14 mouse cellular contexts compared by ENCODE assay signal in the genomic region with DNA sequence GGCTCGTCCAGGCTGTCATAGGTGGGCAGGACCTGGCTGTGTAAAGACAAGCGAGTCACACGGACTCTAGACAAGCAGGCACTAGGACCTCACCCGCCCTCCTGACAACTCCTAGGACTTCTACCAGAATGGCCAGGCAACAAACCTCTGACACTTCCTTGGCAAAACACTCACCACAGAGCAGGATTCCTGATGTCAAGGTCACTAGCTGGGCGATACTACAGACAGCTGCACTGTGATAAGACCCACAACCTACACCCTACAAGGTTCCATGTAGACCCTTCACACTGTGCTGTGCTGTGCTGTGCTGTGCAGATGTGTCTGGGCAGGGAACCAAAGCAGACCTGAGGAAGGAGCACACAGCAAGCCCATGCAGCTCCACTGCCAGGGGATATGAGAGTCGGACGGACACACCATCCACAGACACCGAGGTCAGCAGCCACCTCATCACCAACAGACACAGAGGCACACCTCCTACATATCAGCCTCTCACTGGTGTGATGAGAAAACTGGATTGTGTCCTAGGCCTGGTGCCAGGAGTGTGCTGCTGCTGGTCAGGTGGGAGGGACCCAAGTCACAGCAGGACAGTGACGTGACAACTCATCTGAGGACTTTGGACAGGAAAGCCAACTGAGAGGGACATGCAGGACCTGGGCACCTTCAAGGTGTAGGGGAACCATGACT. TPM values are rescaled to one million over a fixed set of nuclear protein-coding genes. Genes with fewer than 3 reads are reported as not detected.
DNase-seq lines count a peak whose midpoint lies in the region; ATAC-seq lines count a peak whose summit lies in the region.
"Had no signal": no experiment of that assay in that cellular context is flagged by ENCODE, and none has a peak within 500 bp of the region (broad histone marks: within the 10 kb centered on the region; RNA-seq: fewer than 3 reads in every experiment).

No protein-coding gene starts in this region.

- peaks cover 60% of the 10 kb centered on the region for H3K4me1 ChIP-seq in heart, embryonic 15.5 days (replicated peaks)
- peaks cover 51% of the 10 kb centered on the region for H3K4me1 ChIP-seq in liver, embryonic 16.5 days (ENCODE audit: control insufficient read depth, low read depth, low read length)
- peaks cover 30% of the 10 kb centered on the region for H3K4me1 ChIP-seq in limb, embryonic 10.5 days

- DNase-seq in adrenal gland, adult 2 months: peak; percentile 52
- no peak for DNase-seq in adrenal gland, postnatal 25 days
- peak; percentile 43 to 71 for DNase-seq in kidney, postnatal 25 days
- DNase-seq in kidney, adult 11 months: no peak
- DNase-seq in limb, embryonic 10.5 days (ENCODE audit: low spot score): no peak
- no peak for DNase-seq in urinary bladder, postnatal 10 days (ENCODE audit: low spot score)
- DNase-seq: cerebellum, adult 8-10 months; liver, embryonic 13.5 days; right cerebral cortex, adult 18-20 months had no signal

- H3K36me3 ChIP-seq in heart, embryonic 15.5 days: peaks cover 23% of the 10 kb centered on the region; the same call in 1 of the 2 replicates
- peaks cover 17% of the 10 kb centered on the region for H3K36me3 ChIP-seq in liver, embryonic 16.5 days (ENCODE audit: control insufficient read depth, insufficient read depth)
- peaks cover 85% of the 10 kb centered on the region for H3K36me3 ChIP-seq in limb, embryonic 10.5 days

- no peaks in the 10 kb centered on the region for H3K27me3 ChIP-seq in heart, embryonic 15.5 days
- no peaks in the 10 kb centered on the region for H3K27me3 ChIP-seq in liver, embryonic 16.5 days (ENCODE audit: control insufficient read depth, insufficient read depth, low read depth, low read length)
- H3K27me3 ChIP-seq in limb, embryonic 10.5 days (ENCODE audit: low read depth, poor library complexity, severe bottlenecking): no peaks in the 10 kb centered on the region
- H3K27me3 ChIP-seq: liver, embryonic 13.5 days; neural tube, embryonic 13.5 days had no signal

- 0 out of 2 replicates have a peak overlapping the region, but pooled peaks have one; percentile 15 for H3K9ac ChIP-seq in heart, embryonic 15.5 days
- H3K9ac ChIP-seq in liver, embryonic 16.5 days (ENCODE audit: low read depth, low read length): no peak overlapping the region
- H3K9ac ChIP-seq: liver, embryonic 13.5 days; neural tube, embryonic 13.5 days had no signal

- ATAC-seq in heart, embryonic 15.5 days (replicated peaks; ENCODE audit: insufficient number of reproducible peaks, insufficient read depth, low FRiP score, low read depth): peak; percentile 24
- ATAC-seq in liver, embryonic 16.5 days (ENCODE audit: low read depth): peak; percentile 47

- no peaks in the 10 kb centered on the region for H3K9me3 ChIP-seq in heart, embryonic 15.5 days (replicated peaks)
- H3K9me3 ChIP-seq in liver, embryonic 16.5 days (replicated peaks; ENCODE audit: control insufficient read depth, low read length): no peaks in the 10 kb centered on the region
- H3K9me3 ChIP-seq in limb, embryonic 10.5 days (replicated peaks): no peaks in the 10 kb centered on the region
- H3K9me3 ChIP-seq: forebrain, embryonic 10.5 days; liver, embryonic 13.5 days; neural tube, embryonic 13.5 days had no signal

- peak overlapping the region; percentile 86 for H3K27ac ChIP-seq in heart, embryonic 15.5 days
- peak overlapping the region; percentile 82 for H3K27ac ChIP-seq in liver, embryonic 16.5 days (ENCODE audit: low read length)
- H3K27ac ChIP-seq in limb, embryonic 10.5 days: no peak overlapping the region
- H3K27ac ChIP-seq: forebrain, embryonic 10.5 days; left cerebral cortex, adult 2 months; liver, embryonic 13.5 days; neural tube, embryonic 13.5 days had no signal

- no peak overlapping the region for H3K4me3 ChIP-seq in heart, embryonic 15.5 days
- no peak overlapping the region for H3K4me3 ChIP-seq in liver, embryonic 16.5 days (ENCODE audit: low read depth, low read length)
- no peak overlapping the region for H3K4me3 ChIP-seq in limb, embryonic 10.5 days
- H3K4me3 ChIP-seq: forebrain, embryonic 10.5 days; left cerebral cortex, adult 2 months; liver, embryonic 13.5 days; neural tube, embryonic 13.5 days had no signal

- H3K4me2 ChIP-seq in heart, embryonic 15.5 days: no peak overlapping the region
- H3K4me2 ChIP-seq in liver, embryonic 16.5 days (ENCODE audit: low read depth, low read length): no peak overlapping the region
- H3K4me2 ChIP-seq: liver, embryonic 13.5 days; neural tube, embryonic 13.5 days had no signal

- 37% methylated on average over 9 of the region's 9 CpGs for WGBS in heart, embryonic 15.5 days
- 67% methylated on average over 9 of the region's 9 CpGs for WGBS in liver, embryonic 16.5 days (ENCODE audit: insufficient replicate concordance)
- 96% methylated on average over 9 of the region's 9 CpGs for WGBS in limb, embryonic 10.5 days

RNA-seq across cellular contexts. Expression of gene Slc38a10, which starts 16.2 kb away (rescaled TPM):
- total RNA-seq in adrenal gland, adult 2 months (2021): 100 to 1,000 TPM; 119 to 148 TPM
- 132 and 146 TPM in 2 replicates for polyA plus RNA-seq in adrenal gland, adult 2 months (2012; rRNA removed)
- 122 and 163 TPM in 2 replicates for total RNA-seq in adrenal gland, postnatal 25 days (2021)
- 77.5 and 91.4 TPM in 2 replicates for polyA plus RNA-seq in heart, embryonic 15.5 days (2015; fragmentation: Nextera tagmentation; extraction: Ambion mirVana)
- polyA plus RNA-seq in liver, embryonic 16.5 days (2015; fragmentation: Nextera tagmentation; extraction: Ambion mirVana): 36.6 and 42.0 TPM in 2 replicates
- 99.6 and 99.8 TPM in 2 replicates for polyA plus RNA-seq in limb, embryonic 10.5 days (2016; fragmentation: Nextera tagmentation; extraction: Ambion mirVana)

RNA-seq across cellular contexts. Expression of gene Ndufaf8, which starts 36.3 kb away (rescaled TPM):
- 10 to 100 TPM; 47.5 to 76.2 TPM for total RNA-seq in adrenal gland, adult 2 months (2021)
- 78.1 and 85.2 TPM in 2 replicates for polyA plus RNA-seq in adrenal gland, adult 2 months (2012; rRNA removed)
- 57.7 and 60.1 TPM in 2 replicates for total RNA-seq in adrenal gland, postnatal 25 days (2021)
- 80.9 and 84.1 TPM in 2 replicates for polyA plus RNA-seq in heart, embryonic 15.5 days (2015; fragmentation: Nextera tagmentation; extraction: Ambion mirVana)
- polyA plus RNA-seq in liver, embryonic 16.5 days (2015; fragmentation: Nextera tagmentation; extraction: Ambion mirVana): 36.3 and 45.3 TPM in 2 replicates
- polyA plus RNA-seq in limb, embryonic 10.5 days (2016; fragmentation: Nextera tagmentation; extraction: Ambion mirVana): 78.5 and 83.8 TPM in 2 replicates

RNA-seq across cellular contexts. Expression of gene Tepsin, which starts 36.5 kb away (rescaled TPM):
- 10 to 100 TPM; 10.2 to 14.4 TPM for total RNA-seq in adrenal gland, adult 2 months (2021)
- 53.9 and 61.2 TPM in 2 replicates for polyA plus RNA-seq in adrenal gland, adult 2 months (2012; rRNA removed)
- total RNA-seq in adrenal gland, postnatal 25 days (2021): 17.1 and 18.1 TPM in 2 replicates
- 13.2 and 17.0 TPM in 2 replicates for polyA plus RNA-seq in heart, embryonic 15.5 days (2015; fragmentation: Nextera tagmentation; extraction: Ambion mirVana)
- 6.3 and 7.2 TPM in 2 replicates for polyA plus RNA-seq in liver, embryonic 16.5 days (2015; fragmentation: Nextera tagmentation; extraction: Ambion mirVana)
- polyA plus RNA-seq in limb, embryonic 10.5 days (2016; fragmentation: Nextera tagmentation; extraction: Ambion mirVana): 21.4 and 23.0 TPM in 2 replicates

RNA-seq across cellular contexts. Expression of gene Cep131, which starts 48.4 kb away (rescaled TPM):
- 100 to 1,000 TPM in 1 of 2 experiments, 10 to 100 TPM in 1; 74.3 to 121 TPM for total RNA-seq in adrenal gland, adult 2 months (2021)
- 33.6 and 50.6 TPM in 2 replicates for polyA plus RNA-seq in adrenal gland, adult 2 months (2012; rRNA removed)
- total RNA-seq in adrenal gland, postnatal 25 days (2021): 194 and 411 TPM in 2 replicates
- 9.9 and 16.5 TPM in 2 replicates for polyA plus RNA-seq in heart, embryonic 15.5 days (2015; fragmentation: Nextera tagmentation; extraction: Ambion mirVana)
- polyA plus RNA-seq in liver, embryonic 16.5 days (2015; fragmentation: Nextera tagmentation; extraction: Ambion mirVana): 3.3 and 3.4 TPM in 2 replicates
- polyA plus RNA-seq in limb, embryonic 10.5 days (2016; fragmentation: Nextera tagmentation; extraction: Ambion mirVana): 46.7 and 55.2 TPM in 2 replicates

Comparison
In these comparisons a context has a peak if more than half of its experiments do, and no peak if none do; other contexts are left out.
1. DNase-seq: peak in adrenal gland, adult 2 months (single experiment) and kidney, postnatal 25 days (2 of 2); none in adrenal gland, postnatal 25 days (single experiment), kidney, adult 11 months (single experiment), limb, embryonic 10.5 days (single experiment) and urinary bladder, postnatal 10 days (single experiment).